Mouse (Mus musculus) cerebellum, postnatal 14 days (tissue): ENCODE results near the gene Rab36.

Experiments used
- DNase-seq, 2 experiments: peaks; one replicate each; pipeline ENCODE4 v3.0.0; 2021; ENCODE audit warnings: mixed read lengths in 2 of 2

The Rab36 gene

GRCm38 (mm10) chr10:75070281-75070976, 33.6 kb downstream of the Rab36 start:
- DNase-seq, result no peak

GRCm38 (mm10) chr10:75075665-75076064, 38.8 kb downstream of the Rab36 start:
- DNase-seq, result no peak

GRCm38 (mm10) chr10:75078174-75079128, 41.6 kb downstream of the Rab36 start:
- no peak for DNase-seq

- DNase-seq, result no peak
Observed at GRCm38 (mm10) chr10:75085330-75085729, 48.5 kb downstream of the Rab36 start.

GRCm38 (mm10) chr10:75088471-75088870, 51.6 kb downstream of the Rab36 start:
- no peak for DNase-seq

GRCm38 (mm10) chr10:75091478-75092152, 54.8 kb downstream of the Rab36 start:
- DNase-seq, result peak; percentile 73 to 79

GRCm38 (mm10) chr10:75093252-75093987, 56.6 kb downstream of the Rab36 start:
- no peak for DNase-seq

GRCm38 (mm10) chr10:75094338-75094737, 57.5 kb downstream of the Rab36 start:
- no peak for DNase-seq

- no peak for DNase-seq
Observed at GRCm38 (mm10) chr10:75095216-75095615, 58.4 kb downstream of the Rab36 start.

- DNase-seq, result no peak
Observed at GRCm38 (mm10) chr10:75098446-75099183, 61.8 kb downstream of the Rab36 start.

- DNase-seq, result peak; percentile 44 to 56
Observed at GRCm38 (mm10) chr10:75100298-75100697, 63.4 kb downstream of the Rab36 start.

- no peak for DNase-seq
Observed at GRCm38 (mm10) chr10:75103502-75103901, 66.6 kb downstream of the Rab36 start.
